Mouse (Mus musculus): ENCODE results near the gene Grm4.

DNA sequence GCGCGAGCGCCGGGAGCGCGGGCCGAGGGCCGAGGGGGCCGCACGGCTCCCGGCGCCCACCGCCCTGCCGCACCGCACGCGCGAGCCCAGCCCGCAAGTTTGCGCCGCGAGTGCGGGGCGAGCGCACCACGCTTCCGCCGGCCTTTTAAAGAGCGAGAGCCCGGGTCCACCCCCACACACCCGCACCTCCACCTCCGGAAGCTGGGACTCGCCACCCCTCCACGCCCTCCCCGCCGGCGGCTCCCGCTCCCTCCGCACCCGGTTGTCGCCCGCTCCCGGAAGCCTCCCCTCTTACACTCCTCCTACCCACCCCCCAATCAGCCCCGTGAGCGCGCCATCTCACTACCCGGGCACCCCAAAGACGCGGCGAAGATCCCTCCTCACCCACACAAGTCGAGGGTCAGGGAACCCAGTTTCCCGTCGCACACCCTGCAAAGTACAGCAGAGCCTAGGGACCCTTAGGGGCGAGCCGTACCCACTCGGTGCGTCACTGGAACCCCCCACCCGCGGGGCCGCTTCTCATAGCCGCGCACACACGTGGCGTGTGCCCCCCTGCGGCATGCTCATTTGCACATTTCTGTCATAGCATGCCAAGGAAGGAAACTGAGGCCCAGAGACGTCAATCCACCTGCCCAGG lies 7.8 kb downstream of the Grm4 start:
- TF ChIP-seq CTCF (IDR thresholded peaks at IDR 0.05; ENCODE audit: low read depth, low read length) (no peak), GATA1 (IDR thresholded peaks at IDR 0.05; ENCODE audit: borderline replicate concordance, low read length) (no peak), TAL1 (conservative IDR thresholded peaks at IDR 0.05; ENCODE audit: low read depth, low read length) (no peak), POLR2AphosphoS5 (IDR thresholded peaks at IDR 0.05; ENCODE audit: insufficient replicate concordance, low read depth, low read length) (no peak)
